Mouse (Mus musculus) adipocyte (in vitro differentiated cells): ENCODE results near the gene 3110082J24Rik.

ENCODE experiments used
- DNase-seq: peaks from one replicate; pipeline ENCODE4 v3.0.0-alpha.2; 2016; ENCODE audit warnings: low spot score

Gene 3110082J24Rik

GRCm38 (mm10) chr5:30105668-30106300 lies at the start of gene 3110082J24Rik:
Gene 3110082J24Rik, minus strand, starts transcription at chr5:30106086.
- DNase-seq: no peak

GRCm38 (mm10) chr5:30155395-30155792 lies 49.5 kb upstream of the 3110082J24Rik start:
- DNase-seq: no peak

DNA sequence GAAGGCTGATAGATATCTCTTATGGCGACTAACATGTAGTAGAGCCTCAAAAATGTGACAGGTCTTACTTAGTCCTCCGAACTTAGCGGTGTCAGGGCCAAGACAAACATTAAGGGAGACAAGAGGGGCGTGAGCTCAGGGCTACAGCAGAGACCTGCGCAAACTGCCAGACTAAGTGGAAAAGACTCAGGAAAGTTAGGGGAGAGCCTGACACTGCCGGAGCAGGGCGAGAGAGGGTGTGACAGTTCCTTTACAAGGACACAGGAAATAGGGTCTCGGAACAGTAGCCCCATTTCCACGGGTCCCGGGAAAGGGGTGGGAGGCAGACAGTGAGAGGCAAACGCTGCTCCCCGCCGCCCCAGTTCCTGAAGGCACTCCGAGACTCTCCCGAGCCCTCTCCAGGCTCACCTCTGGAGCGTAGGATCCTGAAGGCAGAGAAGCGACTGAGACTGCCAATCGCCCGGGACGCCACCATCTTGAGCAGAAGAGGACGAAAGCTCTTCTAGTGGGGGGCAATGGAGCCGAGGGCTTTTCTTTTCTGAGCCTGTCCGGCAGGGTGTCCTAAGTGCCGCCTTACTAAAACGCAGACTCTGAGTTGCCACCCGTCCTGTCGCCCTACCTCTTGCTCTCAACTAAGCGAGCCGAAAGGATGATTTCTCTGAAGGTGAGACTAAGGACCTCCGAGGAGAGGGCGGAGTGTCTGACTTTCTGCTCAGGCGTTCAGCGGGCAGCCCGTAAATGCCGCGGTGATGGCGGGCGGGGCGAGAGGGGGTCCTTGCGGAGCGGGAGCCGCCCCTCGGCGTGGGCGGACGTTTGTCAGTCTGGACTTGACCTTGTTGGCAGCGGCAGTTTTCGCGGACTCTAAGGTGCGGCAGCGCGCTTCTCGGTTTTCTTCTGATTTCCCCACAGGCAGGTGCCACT lies 48.8 kb upstream of the 3110082J24Rik start, which contains the start of the genes Hadha and Hadhb:
Hadha (minus strand) TSS at position 689 of the 921 bp plus-strand sequence.
Hadhb (plus strand) TSS at position 775 of the 921 bp plus-strand sequence.
- DNase-seq: peak; percentile 94

DNA sequence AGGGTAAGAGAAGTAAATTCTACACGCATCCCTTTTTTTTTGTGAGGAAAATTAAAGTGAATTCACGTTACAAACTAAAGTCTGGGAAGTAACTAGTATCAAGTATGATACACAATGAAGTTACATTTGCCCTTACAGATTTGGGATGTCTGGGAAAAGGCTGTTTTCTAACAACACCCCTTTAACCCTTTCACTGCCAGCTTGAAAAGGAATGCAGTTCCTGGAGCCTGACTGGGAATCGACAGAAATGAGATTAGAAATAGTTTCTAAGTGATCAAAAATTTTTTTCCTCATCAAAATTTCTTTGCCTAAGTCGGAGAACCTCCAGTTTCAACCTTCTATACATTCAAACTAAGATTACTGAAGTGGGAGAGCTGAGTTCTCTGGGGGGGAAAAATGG lies 48.1 kb upstream of the 3110082J24Rik start:
- peak; percentile 70 for DNase-seq

- no peak for DNase-seq
Observed at GRCm38 (mm10) chr5:30153222-30153621, 47.3 kb upstream of the 3110082J24Rik start.

DNA sequence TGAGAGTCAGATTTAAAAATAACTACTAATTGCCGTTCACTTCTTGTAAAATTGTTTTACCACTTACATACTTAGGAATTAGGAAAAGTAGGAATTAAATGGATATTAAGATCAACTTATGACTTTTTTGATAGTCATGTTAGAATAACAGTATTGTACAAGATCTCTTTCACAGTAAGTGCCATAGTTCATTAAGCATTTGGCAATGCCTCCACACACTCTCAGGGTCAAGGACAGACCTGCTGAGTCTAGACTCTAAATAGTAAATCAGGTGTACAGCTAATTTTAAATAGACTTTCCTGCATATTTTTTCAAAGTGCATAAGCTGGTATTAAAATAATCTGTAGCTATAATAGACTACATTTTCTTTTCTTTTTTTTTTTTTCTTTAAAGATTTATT lies 46.5 kb upstream of the 3110082J24Rik start:
- DNase-seq: no peak

GRCm38 (mm10) chr5:30152007-30152406 lies 46.1 kb upstream of the 3110082J24Rik start:
- no peak for DNase-seq

DNA sequence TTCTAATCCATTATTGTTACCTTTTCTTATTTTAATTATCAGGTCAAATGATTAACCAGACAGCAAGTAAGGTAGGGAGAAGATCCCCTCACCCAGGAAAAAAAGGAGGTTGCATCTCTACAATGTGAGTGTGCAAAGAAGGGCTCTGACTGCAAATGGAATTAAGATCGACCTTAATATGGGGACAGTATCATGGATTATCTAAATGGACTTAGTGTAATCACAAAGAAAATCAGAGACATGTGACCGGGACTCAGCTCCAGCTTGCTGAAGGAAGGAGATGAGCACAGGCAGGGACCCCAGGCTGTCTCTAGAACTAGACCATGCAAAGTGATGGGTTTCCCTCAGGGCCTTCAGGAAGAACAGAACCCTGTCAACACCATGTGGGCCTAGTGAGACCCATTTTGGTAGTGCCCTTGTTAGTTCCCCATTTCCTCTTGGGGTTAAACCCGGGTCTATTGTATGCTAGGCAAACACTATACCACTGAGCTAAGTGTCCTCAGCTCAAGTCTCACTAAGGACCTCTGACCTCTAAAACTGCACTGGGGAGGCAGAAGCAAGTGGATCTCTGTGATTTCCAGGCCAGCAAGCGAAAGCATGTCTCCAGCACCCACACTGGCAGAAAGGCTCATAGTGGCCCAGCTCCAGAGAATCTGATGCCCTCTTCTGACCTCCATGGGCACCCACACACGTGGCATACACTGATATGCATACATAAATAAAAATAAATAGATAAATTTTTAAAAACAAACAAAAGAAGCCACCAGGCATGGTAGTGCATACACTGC lies 42.4 kb upstream of the 3110082J24Rik start:
- no peak for DNase-seq

DNA sequence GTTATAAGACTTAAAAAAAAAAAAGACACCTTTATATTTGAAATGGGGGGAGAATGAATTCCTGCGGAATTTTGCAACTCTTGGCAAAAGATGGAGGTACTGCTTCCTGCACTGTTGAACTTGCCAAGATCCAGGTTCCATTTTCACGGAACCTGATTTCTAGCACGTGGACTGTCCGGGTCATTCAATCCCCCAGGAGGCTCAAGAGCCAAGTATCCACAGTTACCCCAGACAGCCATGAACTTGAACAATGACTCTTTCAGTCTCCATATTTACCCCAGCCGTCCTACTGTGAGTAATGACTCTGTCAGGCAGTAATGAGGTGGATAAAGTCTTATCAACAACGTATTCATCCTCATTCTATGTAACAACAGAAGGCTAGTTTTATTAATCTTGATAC lies 40.6 kb upstream of the 3110082J24Rik start:
- no peak for DNase-seq

DNA sequence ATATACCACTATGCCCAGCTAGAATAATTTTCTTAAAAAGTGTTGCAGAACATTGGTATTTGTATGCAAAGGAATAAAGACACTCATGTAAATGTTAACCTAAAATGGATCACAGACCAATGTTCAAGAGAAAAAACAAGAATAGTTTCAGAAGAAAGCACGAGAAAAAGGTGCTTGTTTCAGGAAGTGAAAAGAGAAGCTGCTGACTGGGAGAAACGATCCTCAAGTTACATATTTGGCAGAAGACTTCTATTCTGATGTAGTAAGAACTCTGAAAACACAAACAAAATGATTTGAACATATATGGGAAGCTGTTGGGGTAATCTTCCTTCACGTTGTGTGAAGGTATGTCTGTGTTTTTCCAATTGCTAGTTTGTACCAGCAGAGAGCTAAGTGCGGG lies 32.3 kb upstream of the 3110082J24Rik start:
- DNase-seq: no peak

GRCm38 (mm10) chr5:30137271-30137670 lies 31.4 kb upstream of the 3110082J24Rik start:
- no peak for DNase-seq

DNA sequence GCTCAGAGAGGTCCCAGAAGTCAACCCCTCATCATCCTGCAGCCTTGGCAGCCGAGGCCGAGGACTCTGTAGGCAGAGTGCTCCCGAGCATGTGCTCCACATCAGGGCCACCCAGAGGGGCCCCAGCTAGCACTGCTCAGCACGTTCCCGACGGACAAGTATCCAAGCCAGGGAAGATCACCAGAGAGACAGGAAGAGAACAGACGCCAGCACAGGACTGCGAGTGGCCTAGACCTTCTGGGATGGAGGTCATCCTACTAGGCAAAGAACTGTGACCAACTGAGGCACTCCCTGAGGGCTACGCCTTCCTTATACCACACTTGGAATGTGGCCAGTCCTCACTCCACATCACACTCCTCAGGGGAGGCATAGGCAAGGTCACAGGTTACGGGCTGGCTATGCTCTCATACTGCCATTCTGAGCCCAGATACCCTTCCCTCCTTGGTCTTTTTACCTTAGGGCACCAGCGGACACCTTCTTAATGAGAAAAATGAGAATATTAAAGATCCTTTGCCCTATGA lies 29.9 kb upstream of the 3110082J24Rik start:
- peak; percentile 64 for DNase-seq

DNA sequence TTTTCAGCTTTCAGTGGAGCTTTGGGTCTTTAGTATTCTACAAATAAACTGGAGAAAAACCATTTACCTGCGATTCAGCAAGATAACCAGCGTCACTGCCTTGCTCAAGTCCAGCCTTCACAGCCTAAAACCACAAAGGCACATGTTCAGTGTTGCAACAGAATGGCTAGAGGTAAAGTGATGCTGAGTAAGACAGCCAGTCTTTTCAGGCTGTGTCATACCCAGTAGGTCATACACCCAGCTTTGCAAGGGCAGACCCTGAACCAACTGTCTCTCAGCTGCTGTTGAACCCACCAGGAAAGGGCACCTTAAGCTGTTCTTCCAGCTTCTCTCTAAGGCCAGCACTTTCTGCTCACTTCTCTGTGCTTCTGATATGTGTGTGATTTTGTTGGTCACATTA lies 26.3 kb upstream of the 3110082J24Rik start:
- no peak for DNase-seq

DNA sequence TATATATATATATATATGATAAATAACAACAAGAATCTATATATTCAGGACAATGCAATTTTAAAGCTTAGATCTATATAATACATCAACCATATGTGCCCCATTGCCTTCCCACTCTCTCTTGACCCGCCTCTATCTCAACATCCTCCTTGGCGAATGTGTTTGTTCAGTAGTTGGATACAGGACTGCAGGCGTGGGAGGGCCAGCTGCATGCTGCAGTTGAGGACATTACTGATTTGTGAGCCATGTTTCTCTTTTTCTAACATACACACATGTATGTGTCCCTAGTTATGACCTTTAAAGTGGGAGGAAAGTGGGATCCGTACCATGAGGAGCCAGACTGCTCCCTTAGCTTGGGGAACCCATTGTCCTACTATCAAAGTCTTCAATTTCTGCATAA lies 25.4 kb upstream of the 3110082J24Rik start:
- no peak for DNase-seq

- DNase-seq: no peak
Observed at GRCm38 (mm10) chr5:30128680-30129079, 22.8 kb upstream of the 3110082J24Rik start.

DNA sequence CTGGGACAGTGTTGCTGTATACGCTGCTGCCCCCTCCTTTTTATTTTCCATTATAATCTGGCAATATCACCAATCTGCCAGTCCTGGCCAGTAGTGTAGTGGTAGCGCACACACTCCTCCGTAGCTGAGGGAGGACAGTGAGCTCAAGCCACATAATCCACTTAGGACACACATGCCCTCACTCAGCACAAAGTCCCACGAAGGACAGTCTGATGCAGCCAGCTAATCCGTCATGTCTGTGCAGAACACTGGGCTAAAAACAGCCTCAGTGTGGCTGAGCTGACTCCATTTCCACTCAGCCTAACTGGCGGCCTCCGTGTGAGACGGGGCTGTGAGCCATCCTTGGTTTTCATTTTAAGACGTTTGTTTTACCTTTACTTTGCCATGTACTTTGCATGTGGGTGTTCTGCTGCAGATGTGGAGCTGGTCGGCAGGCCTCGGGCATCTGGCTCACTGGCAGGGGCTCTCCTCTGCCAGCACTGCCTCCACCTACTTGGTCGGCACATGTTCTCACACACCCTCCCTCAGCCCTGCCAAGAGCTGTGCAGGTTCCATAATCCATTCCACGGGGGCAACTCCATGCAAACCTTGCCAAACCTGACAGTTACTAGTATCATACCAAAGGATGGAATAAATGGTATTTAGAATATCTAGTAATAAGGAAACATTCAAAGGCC lies 22.2 kb upstream of the 3110082J24Rik start:
- DNase-seq: no peak

- DNase-seq: peak; percentile 37
Observed at GRCm38 (mm10) chr5:30126756-30127155, 20.9 kb upstream of the 3110082J24Rik start.

DNA sequence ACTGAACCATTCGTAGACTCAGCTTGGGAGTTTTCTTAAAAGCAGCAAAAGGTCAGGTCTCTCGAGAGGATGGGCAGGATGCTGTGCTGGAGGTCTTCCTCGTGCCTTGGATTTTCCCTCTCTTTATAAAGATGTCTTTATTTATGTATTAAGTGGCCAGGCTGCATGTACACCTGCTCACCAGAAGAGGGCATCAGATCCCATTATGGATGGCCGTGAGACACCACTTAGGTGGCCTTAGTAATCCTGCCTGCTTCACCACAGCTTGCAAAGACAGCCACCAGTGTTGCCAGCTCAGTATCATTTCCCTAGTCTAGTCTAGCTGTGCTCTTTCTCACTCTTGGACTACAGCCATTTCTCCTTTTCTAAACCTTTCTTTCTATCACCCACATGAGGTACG lies 19.7 kb upstream of the 3110082J24Rik start:
- DNase-seq: peak; percentile 43

- DNase-seq: no peak
Observed at GRCm38 (mm10) chr5:30122481-30122880, 16.6 kb upstream of the 3110082J24Rik start.

GRCm38 (mm10) chr5:30120106-30120505 lies 14.2 kb upstream of the 3110082J24Rik start:
- no peak for DNase-seq

GRCm38 (mm10) chr5:30119163-30119562 lies 13.3 kb upstream of the 3110082J24Rik start:
- DNase-seq: no peak
